Mouse (Mus musculus): ENCODE measurements at regions not wholly inside any gene's neighbourhood (a gene's known extent, or its start where the extent isn't known, plus 50 kb on each side); places are given as distances from the start of the nearest gene placed in this dataset.

- Histone ChIP-seq H3K4me1 (ENCODE audit: control insufficient read depth, insufficient read depth, low read length) (no peaks in the 10 kb centered on the region), H3K36me3 (replicated peaks; ENCODE audit: control insufficient read depth, insufficient read depth, low read depth, low read length) (no peaks in the 10 kb centered on the region), H3K27ac (replicated peaks; ENCODE audit: low read depth, low read length) (no peak overlapping the region), H3K4me3 (ENCODE audit: low read depth, low read length) (peak overlapping the region; percentile 9; the same call in 1 of the 2 replicates), H3K4me2 (ENCODE audit: low read depth, low read length) (peak overlapping the region; percentile 36), H3K27me3 (ENCODE audit: control insufficient read depth, insufficient read depth, low read length) (no peaks in the 10 kb centered on the region), H3K9ac (replicated peaks; ENCODE audit: low read length) (no peak overlapping the region), H3K9me3 (replicated peaks; ENCODE audit: control insufficient read depth, low read length) (no peaks in the 10 kb centered on the region)
- peak; percentile 83 for DNase-seq (ENCODE audit: low spot score)
- 13% methylated on average over 22 of the region's 22 CpGs for WGBS
- peak; percentile 24; the same call in 1 of the 2 replicates for ATAC-seq (replicated peaks; ENCODE audit: insufficient number of reproducible peaks, low FRiP score, low TSS enrichment, low read depth)
These were observed 162.2 kb upstream of the Lmo4 start for GRCm38 (mm10) chr3:144366976-144367765.

GRCm38 (mm10) chr3:144365894-144366293 lies 160.9 kb upstream of the Lmo4 start:
- Histone ChIP-seq H3K9ac (replicated peaks; ENCODE audit: low read length) (no peak overlapping the region), H3K36me3 (replicated peaks; ENCODE audit: control insufficient read depth, insufficient read depth, low read depth, low read length) (no peaks in the 10 kb centered on the region), H3K9me3 (replicated peaks; ENCODE audit: control insufficient read depth, low read length) (no peaks in the 10 kb centered on the region), H3K4me1 (ENCODE audit: control insufficient read depth, insufficient read depth, low read length) (no peaks in the 10 kb centered on the region), H3K4me2 (ENCODE audit: low read depth, low read length) (no peak overlapping the region), H3K27ac (replicated peaks; ENCODE audit: low read depth, low read length) (no peak overlapping the region), H3K27me3 (ENCODE audit: control insufficient read depth, insufficient read depth, low read length) (no peaks in the 10 kb centered on the region), H3K4me3 (ENCODE audit: low read depth, low read length) (no peak overlapping the region)
- WGBS, result 36% methylated on average over 4 of the region's 4 CpGs
- peak; percentile 35; the same call in 1 of the 2 replicates for ATAC-seq (replicated peaks; ENCODE audit: insufficient number of reproducible peaks, low FRiP score, low TSS enrichment, low read depth)
- DNase-seq (ENCODE audit: low spot score), result no peak

- H3K27me3 ChIP-seq (ENCODE audit: control insufficient read depth, insufficient read depth, low read length), result no peaks in the 10 kb centered on the region
These were observed 157.5 kb upstream of the Lmo4 start for GRCm38 (mm10) chr3:144362472-144362871.

GRCm38 (mm10) chr3:144361203-144361978 lies 156.4 kb upstream of the Lmo4 start:
- Histone ChIP-seq H3K9me3 (replicated peaks; ENCODE audit: control insufficient read depth, low read length) (no peaks in the 10 kb centered on the region), H3K4me3 (ENCODE audit: low read depth, low read length) (no peak overlapping the region), H3K27me3 (ENCODE audit: control insufficient read depth, insufficient read depth, low read length) (no peaks in the 10 kb centered on the region), H3K4me2 (ENCODE audit: low read depth, low read length) (no peak overlapping the region), H3K9ac (replicated peaks; ENCODE audit: low read length) (no peak overlapping the region), H3K4me1 (ENCODE audit: control insufficient read depth, insufficient read depth, low read length) (no peaks in the 10 kb centered on the region), H3K36me3 (replicated peaks; ENCODE audit: control insufficient read depth, insufficient read depth, low read depth, low read length) (no peaks in the 10 kb centered on the region), H3K27ac (replicated peaks; ENCODE audit: low read depth, low read length) (no peak overlapping the region)
- no peak for DNase-seq (ENCODE audit: low spot score)
- 69% methylated on average over 4 of the region's 4 CpGs for WGBS
- no peak for ATAC-seq (replicated peaks; ENCODE audit: insufficient number of reproducible peaks, low FRiP score, low TSS enrichment, low read depth)

More at GRCm38 (mm10) chr3:144362472-144362871, 157.5 kb upstream of the Lmo4 start:
- no peaks in the 10 kb centered on the region for H3K36me3 ChIP-seq (replicated peaks; ENCODE audit: control insufficient read depth, insufficient read depth, low read depth, low read length)
- no peak overlapping the region for H3K4me2 ChIP-seq (ENCODE audit: low read depth, low read length)
- no peaks in the 10 kb centered on the region for H3K9me3 ChIP-seq (replicated peaks; ENCODE audit: control insufficient read depth, low read length)
- no peaks in the 10 kb centered on the region for H3K4me1 ChIP-seq (ENCODE audit: control insufficient read depth, insufficient read depth, low read length)
- H3K27ac ChIP-seq (replicated peaks; ENCODE audit: low read depth, low read length), result no peak overlapping the region
- DNase-seq (ENCODE audit: low spot score) (no peak), ATAC-seq (replicated peaks; ENCODE audit: insufficient number of reproducible peaks, low FRiP score, low TSS enrichment, low read depth) (no peak)
- 59% methylated on average over 10 of the region's 10 CpGs for WGBS
- H3K4me3 ChIP-seq (ENCODE audit: low read depth, low read length), result no peak overlapping the region
- H3K9ac ChIP-seq (replicated peaks; ENCODE audit: low read length), result no peak overlapping the region

GRCm38 (mm10) chr3:144356948-144357295 lies 151.9 kb upstream of the Lmo4 start:
- ATAC-seq (replicated peaks; ENCODE audit: insufficient number of reproducible peaks, low FRiP score, low TSS enrichment, low read depth), result no peak
- no peak for DNase-seq (ENCODE audit: low spot score)
- no peak overlapping the region for H3K27ac ChIP-seq (replicated peaks; ENCODE audit: low read depth, low read length)
- H3K9me3 ChIP-seq (replicated peaks; ENCODE audit: control insufficient read depth, low read length), result no peaks in the 10 kb centered on the region
- WGBS, result 60% methylated on average over 11 of the region's 11 CpGs
- no peak overlapping the region for H3K9ac ChIP-seq (replicated peaks; ENCODE audit: low read length)
- H3K4me3 ChIP-seq (ENCODE audit: low read depth, low read length), result no peak overlapping the region
- no peaks in the 10 kb centered on the region for H3K4me1 ChIP-seq (ENCODE audit: control insufficient read depth, insufficient read depth, low read length)
- H3K27me3 ChIP-seq (ENCODE audit: control insufficient read depth, insufficient read depth, low read length), result no peaks in the 10 kb centered on the region
- no peak overlapping the region for H3K4me2 ChIP-seq (ENCODE audit: low read depth, low read length)
- H3K36me3 ChIP-seq (replicated peaks; ENCODE audit: control insufficient read depth, insufficient read depth, low read depth, low read length), result no peaks in the 10 kb centered on the region

- WGBS, result 79% methylated on average over 17 of the region's 17 CpGs
- H3K27ac ChIP-seq (replicated peaks; ENCODE audit: low read depth, low read length), result no peak overlapping the region
- H3K9me3 ChIP-seq (replicated peaks; ENCODE audit: control insufficient read depth, low read length), result no peaks in the 10 kb centered on the region
- H3K27me3 ChIP-seq (ENCODE audit: control insufficient read depth, insufficient read depth, low read length), result no peaks in the 10 kb centered on the region
- DNase-seq (ENCODE audit: low spot score) (no peak), ATAC-seq (replicated peaks; ENCODE audit: insufficient number of reproducible peaks, low FRiP score, low TSS enrichment, low read depth) (no peak)
- H3K4me2 ChIP-seq (ENCODE audit: low read depth, low read length), result no peak overlapping the region
- H3K9ac ChIP-seq (replicated peaks; ENCODE audit: low read length), result no peak overlapping the region
- no peak overlapping the region for H3K4me3 ChIP-seq (ENCODE audit: low read depth, low read length)
- H3K36me3 ChIP-seq (replicated peaks; ENCODE audit: control insufficient read depth, insufficient read depth, low read depth, low read length), result no peaks in the 10 kb centered on the region
- no peaks in the 10 kb centered on the region for H3K4me1 ChIP-seq (ENCODE audit: control insufficient read depth, insufficient read depth, low read length)
These were observed 151.3 kb upstream of the Lmo4 start for GRCm38 (mm10) chr3:144356103-144356947.

GRCm38 (mm10) chr3:144352559-144352958 lies 147.5 kb upstream of the Lmo4 start:
- H3K9ac ChIP-seq (replicated peaks; ENCODE audit: low read length), result no peak overlapping the region
- H3K27ac ChIP-seq (replicated peaks; ENCODE audit: low read depth, low read length), result no peak overlapping the region
- H3K27me3 ChIP-seq (ENCODE audit: control insufficient read depth, insufficient read depth, low read length), result no peaks in the 10 kb centered on the region
- no peaks in the 10 kb centered on the region for H3K36me3 ChIP-seq (replicated peaks; ENCODE audit: control insufficient read depth, insufficient read depth, low read depth, low read length)
- 96% methylated on average over 4 of the region's 4 CpGs for WGBS
- no peak overlapping the region for H3K4me2 ChIP-seq (ENCODE audit: low read depth, low read length)
- no peak for ATAC-seq (replicated peaks; ENCODE audit: insufficient number of reproducible peaks, low FRiP score, low TSS enrichment, low read depth)
- no peaks in the 10 kb centered on the region for H3K9me3 ChIP-seq (replicated peaks; ENCODE audit: control insufficient read depth, low read length)
- no peak overlapping the region for H3K4me3 ChIP-seq (ENCODE audit: low read depth, low read length)
- no peaks in the 10 kb centered on the region for H3K4me1 ChIP-seq (ENCODE audit: control insufficient read depth, insufficient read depth, low read length)
- no peak for DNase-seq (ENCODE audit: low spot score)
